In the genomic region with DNA sequence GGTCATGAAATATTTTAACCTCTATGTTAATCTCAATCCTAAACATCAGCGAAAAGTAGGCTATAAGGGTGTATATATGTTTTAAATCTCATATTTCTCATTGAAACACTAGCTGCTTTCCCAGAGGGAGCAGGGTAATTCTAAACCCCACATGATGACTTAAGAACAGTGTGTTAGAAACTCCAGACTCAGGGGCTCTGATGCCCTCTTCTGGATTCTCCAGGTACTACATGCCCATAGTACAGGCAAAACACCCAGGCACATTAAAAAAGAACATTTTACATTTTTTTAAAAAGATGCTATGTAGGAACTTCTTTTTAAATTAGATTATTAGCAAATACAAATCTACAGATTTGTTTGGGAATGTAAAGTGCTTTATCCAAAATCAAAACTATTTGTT, we compare ENCODE assay signal across 8 mouse cellular contexts. TPM values are rescaled to one million over a fixed set of nuclear protein-coding genes. Genes with fewer than 3 reads are reported as not detected.
DNase-seq lines count a peak whose midpoint lies in the region; ATAC-seq lines count a peak whose summit lies in the region.

No protein-coding gene starts in this region.

- no peak for ATAC-seq in forebrain, embryonic 13.5 days

- H3K4me2 ChIP-seq in forebrain, embryonic 13.5 days = no peak overlapping the region

- no peak overlapping the region for H3K4me3 ChIP-seq in forebrain, embryonic 10.5 days
- no peak overlapping the region for H3K4me3 ChIP-seq in forebrain, embryonic 13.5 days

- peak; percentile 30 for DNase-seq in forebrain, embryonic 10.5 days (ENCODE audit: extremely low spot score, low spot score)
- peak; percentile 62 to 79 for DNase-seq in CD8-positive naive resting alpha-beta T cell, adult 2 months (ENCODE audit: low read depth in 2 of 2, low spot score in 2 of 2)
- peak; percentile 77 for DNase-seq in c-Kit-positive CD71-positive TER-119-negative erythroid progenitor cells, embryonic 14.5 days (ENCODE audit: low read depth)
- DNase-seq in frontal cortex, postnatal 14 days (ENCODE audit: low spot score in 2 of 2) = peak; percentile 25 to 63
- DNase-seq in kidney, postnatal 25 days = peak; percentile 63 to 89
- peak; percentile 44 to 74 for DNase-seq in lung, adult 18-20 months
- peak; percentile 77 for DNase-seq in right cerebral cortex, postnatal 4 days

- H3K27ac ChIP-seq in forebrain, embryonic 10.5 days = no peak overlapping the region
- H3K27ac ChIP-seq in forebrain, embryonic 13.5 days = no peak overlapping the region

- H3K4me1 ChIP-seq in forebrain, embryonic 10.5 days = peaks cover 20% of the 10 kb centered on the region
- H3K4me1 ChIP-seq in forebrain, embryonic 13.5 days = peaks cover 27% of the 10 kb centered on the region

- WGBS in forebrain, embryonic 10.5 days = 46% methylated on average over 1 of the region's 1 CpGs
- WGBS in forebrain, embryonic 13.5 days = 50% methylated on average over 1 of the region's 1 CpGs

- no peak overlapping the region for H3K9ac ChIP-seq in forebrain, embryonic 13.5 days

- no peaks in the 10 kb centered on the region for H3K9me3 ChIP-seq in forebrain, embryonic 10.5 days
- H3K9me3 ChIP-seq in forebrain, embryonic 13.5 days (replicated peaks) = no peaks in the 10 kb centered on the region

- peaks cover 28% of the 10 kb centered on the region for H3K36me3 ChIP-seq in forebrain, embryonic 10.5 days (replicated peaks)
- peaks cover 9% of the 10 kb centered on the region for H3K36me3 ChIP-seq in forebrain, embryonic 13.5 days (ENCODE audit: poor library complexity, severe bottlenecking)

- no peaks in the 10 kb centered on the region for H3K27me3 ChIP-seq in forebrain, embryonic 10.5 days (ENCODE audit: poor library complexity, severe bottlenecking)
- H3K27me3 ChIP-seq in forebrain, embryonic 13.5 days = no peaks in the 10 kb centered on the region

RNA-seq across cellular contexts. Expression of a gene that starts 3.4 kb away (rescaled TPM):
- 43.8 and 45.1 TPM in 2 replicates for polyA plus RNA-seq in forebrain, embryonic 10.5 days (2016; fragmentation: Nextera tagmentation; extraction: Ambion mirVana)
- 74.1 and 82.2 TPM in 2 replicates for polyA plus RNA-seq in forebrain, embryonic 13.5 days (2015; fragmentation: Nextera tagmentation; extraction: Ambion mirVana)

RNA-seq across cellular contexts. Expression of a gene that starts 33.4 kb away (rescaled TPM):
- 0.21 and 0.30 TPM in 2 replicates for polyA plus RNA-seq in forebrain, embryonic 10.5 days (2016; fragmentation: Nextera tagmentation; extraction: Ambion mirVana)
- 0.10 and 0.19 TPM in 2 replicates for polyA plus RNA-seq in forebrain, embryonic 13.5 days (2015; fragmentation: Nextera tagmentation; extraction: Ambion mirVana)

RNA-seq across cellular contexts. Expression of a gene that starts 45.8 kb away (rescaled TPM):
- polyA plus RNA-seq in forebrain, embryonic 10.5 days (2016; fragmentation: Nextera tagmentation; extraction: Ambion mirVana) = 25.6 and 28.0 TPM in 2 replicates
- 17.7 and 18.0 TPM in 2 replicates for polyA plus RNA-seq in forebrain, embryonic 13.5 days (2015; fragmentation: Nextera tagmentation; extraction: Ambion mirVana)
